Mouse (Mus musculus) heart, adult 11 months (tissue): ENCODE measurements around the gene Hes7.
A peak's percentile ranks its signal among the peaks of the same experiment; 100 is the strongest.

Source experiments
- DNase-seq: peaks from one replicate; pipeline ENCODE4 v3.0.0; 2022

Gene Hes7

DNA sequence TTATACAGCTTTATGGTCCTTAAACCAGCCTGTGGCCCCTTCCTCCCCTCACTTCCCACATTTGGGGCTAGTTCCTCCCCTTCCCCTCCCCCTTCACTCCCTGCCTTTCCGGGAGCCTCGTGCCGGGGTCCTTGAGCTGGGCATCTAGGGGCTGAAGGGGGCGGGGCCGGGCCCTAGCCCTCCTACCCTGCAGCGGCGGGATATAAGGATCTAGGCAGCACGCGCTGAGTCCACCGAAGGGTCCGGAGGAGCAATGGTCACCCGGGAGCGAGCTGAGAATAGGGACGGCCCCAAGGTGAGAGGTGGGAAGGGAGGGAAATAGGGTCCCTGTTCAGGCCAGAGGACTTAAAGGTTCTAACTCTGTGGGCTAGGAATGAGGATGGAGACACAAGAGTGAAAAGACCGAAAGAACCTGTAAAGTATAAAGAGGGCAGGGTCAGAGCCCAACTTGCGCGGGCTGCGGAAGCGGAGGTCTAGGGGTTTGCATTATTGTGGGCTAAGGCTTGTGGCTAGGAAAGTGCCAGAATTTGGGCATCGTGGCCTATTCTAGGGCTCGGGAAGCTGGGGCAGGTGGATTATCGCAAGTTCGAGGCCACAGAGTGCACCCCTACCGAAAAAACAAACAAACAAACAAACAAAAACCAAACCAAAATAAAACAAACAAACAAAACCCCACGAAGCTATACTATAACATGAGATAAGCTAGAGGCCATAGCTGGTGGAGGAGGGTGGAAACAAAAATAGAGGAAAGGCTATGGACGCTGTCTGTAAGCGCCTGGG lies at the start of gene Hes7:
Hes7 (plus strand) TSS at position 184 of the 780 bp plus-strand sequence.
- DNase-seq, result peak; percentile 97

DNA sequence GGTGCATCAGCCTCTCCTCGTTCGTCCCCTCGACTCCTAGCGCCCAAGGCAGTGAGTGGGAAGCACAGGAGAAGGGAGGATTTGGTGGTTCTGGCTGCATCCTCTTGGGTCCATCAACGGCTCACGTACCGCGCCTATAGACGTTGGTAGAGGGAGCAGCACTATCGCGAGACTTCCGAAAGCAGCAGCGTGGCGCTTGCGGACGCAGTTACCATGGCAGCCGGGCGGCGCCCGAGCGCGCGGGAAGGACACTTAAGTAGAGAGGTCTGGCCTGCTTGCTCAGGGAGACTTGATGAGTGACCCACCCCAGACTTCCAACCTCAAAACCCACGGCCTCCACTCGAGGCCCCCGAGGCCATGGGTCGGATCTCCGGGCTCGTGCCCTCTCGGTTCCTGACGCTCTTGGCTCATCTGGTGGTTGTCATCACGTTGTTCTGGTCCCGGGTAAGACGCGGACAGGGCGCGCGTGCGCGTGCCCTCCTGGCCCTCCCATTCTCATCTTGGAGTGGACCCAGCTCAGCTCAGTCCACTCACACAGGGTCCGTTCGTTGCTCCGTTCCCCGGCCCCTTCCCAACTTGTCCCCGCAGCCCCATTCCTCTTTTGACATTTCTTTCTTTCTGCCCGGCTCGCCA lies 49.5 kb upstream of the Hes7 start, which contains the start of gene Tmem107:
Tmem107 (plus strand) TSS at position 217 of the 633 bp plus-strand sequence.
- DNase-seq, result peak; percentile 99

DNA sequence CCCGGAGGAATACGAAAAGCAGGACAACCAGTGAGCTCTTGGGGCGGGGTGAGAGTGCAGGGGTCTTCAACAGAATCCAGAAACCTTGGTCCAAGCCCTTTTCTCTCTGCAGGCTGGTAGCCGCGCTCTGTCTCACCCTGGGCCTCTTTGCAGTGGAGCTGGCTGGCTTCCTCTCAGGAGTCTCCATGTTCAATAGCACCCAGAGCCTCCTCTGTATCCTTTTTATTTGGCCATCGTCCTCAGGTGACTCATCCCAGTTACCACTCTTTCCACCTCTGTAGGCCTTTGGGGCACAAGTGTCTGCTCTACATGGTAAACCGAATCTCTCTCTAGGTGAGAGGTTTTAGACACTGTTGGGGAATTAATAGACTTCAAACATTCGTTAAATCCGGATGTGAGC lies 48.9 kb upstream of the Hes7 start:
- DNase-seq, result no peak

DNA sequence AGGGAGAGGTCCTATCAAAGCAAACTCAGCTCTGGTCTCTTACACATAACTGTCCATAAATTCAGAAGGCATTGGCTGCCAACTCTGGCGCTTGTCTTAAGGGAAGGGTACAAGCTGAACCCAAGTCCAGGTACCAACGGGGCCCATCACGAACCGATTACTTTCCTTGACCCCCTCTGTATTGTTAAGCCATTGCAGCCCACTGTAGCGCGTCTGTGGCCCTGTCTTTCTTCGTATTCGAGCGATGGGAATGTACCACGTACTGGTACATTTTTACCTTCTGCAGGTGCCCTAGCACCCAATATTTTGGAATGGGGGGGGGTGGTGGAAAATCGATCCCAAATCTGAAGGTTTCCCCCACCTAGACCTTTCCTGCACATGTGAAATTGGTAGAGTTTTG lies 48.0 kb upstream of the Hes7 start:
- peak; percentile 92 for DNase-seq

DNA sequence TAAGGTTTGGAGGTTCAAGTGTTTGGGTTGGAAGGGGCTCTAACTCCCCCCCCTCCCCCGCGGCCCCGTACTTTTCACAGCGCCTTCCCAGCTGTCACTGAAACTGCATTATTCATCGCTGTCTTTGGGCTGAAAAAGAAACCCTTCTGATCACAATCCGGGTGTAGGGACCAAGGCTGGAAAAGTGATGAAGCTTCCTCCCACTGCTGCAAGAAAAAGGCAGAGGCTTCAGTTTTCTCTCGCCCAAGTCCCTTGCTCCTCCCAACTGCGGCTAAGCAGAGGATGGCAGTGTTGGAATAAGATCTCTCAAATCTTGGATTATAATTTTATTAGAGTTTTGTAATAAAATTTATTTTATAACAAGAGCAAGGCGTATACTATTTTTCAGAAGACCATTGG lies 47.5 kb upstream of the Hes7 start:
- peak; percentile 86 for DNase-seq

DNA sequence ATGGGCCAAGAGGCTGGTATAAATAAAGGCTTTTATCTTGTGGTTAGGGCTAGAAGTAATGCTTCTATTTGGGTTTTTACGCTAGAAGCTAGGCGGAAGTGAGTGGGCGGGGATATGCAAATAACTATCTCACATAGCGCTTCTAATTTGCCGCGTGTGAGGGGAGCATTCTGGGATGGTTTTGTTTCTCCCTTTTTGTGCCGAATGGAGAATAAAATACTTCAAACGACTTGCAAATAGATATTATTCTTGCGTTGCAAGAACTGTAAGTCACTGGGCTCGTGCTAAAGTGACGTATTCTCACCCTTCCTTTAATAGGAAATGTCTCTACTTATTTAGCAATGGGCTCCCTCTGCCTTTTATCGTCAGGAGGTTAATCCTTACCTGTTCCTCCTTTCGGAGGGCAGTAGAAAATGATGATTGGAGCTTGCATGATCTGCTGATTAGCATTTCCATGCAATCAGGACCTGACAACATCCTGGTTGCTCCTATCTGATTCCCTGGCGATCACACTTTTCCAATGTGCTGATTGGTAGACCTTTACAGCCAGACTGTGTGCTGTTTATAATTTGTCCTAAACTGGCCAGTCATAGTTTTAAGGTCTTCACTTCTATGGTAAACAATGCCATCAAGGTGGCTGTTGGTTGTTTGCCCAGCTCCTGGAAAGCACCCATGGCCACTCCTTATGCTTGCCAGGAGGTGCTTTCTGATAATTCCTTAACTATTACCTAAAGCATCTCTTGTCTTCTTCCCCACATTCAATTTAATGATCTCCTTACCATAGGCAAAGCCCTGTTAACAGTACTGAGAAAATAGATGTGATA lies 46.9 kb upstream of the Hes7 start:
- DNase-seq, result peak; percentile 98

DNA sequence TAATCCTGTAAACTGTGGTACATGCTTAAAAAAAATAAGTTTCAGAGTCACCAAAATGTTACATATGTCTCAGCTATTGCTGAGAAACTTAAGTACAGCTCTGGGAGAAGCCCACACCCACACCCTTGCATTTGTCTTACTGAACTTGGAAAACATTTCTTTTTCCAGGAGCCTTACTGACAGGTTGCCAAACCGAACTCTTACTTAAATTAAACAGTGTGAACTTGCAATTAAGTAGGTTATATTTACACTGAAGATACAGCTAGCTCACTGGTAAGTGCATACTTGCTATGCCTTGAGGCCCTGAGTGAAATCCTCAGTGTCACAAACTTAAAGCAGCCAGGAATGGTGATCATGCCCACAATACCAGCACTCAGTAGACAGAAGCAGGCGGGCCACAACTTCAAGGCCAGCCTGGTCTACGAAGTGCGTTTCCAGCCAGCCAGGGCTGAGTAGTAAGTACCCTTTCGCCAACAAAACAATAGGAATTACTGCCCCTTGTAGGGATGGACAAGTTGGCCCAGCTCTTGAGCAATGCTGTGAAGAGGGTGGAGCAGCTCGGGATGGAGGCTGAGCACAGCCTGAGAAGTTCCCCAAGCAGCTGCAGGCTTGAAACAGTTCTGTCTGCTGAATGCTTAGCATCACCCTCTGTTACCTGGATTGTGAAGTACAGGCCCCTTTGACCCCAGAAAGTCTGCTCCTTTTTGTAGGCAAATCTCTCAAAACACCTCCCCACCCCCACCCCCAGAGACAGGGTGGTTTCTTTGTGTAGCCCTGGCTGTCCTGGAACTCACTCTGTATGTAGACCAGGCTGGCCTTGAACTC lies 46.0 kb upstream of the Hes7 start:
- DNase-seq, result peak; percentile 91

DNA sequence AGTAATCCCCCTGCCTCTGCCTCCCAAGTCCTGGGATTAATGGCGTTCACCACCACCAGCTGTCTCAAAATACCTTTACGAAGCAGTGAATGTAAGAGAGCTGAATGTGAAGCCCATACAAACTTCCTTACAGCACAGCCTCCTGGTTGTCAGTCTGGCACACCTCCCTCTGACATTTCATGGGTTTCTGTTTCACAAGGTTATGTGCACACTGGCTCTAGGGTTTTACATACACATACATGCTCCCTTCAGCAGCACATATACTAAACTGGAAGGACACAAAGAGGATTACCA lies 45.5 kb upstream of the Hes7 start:
- no peak for DNase-seq

DNA sequence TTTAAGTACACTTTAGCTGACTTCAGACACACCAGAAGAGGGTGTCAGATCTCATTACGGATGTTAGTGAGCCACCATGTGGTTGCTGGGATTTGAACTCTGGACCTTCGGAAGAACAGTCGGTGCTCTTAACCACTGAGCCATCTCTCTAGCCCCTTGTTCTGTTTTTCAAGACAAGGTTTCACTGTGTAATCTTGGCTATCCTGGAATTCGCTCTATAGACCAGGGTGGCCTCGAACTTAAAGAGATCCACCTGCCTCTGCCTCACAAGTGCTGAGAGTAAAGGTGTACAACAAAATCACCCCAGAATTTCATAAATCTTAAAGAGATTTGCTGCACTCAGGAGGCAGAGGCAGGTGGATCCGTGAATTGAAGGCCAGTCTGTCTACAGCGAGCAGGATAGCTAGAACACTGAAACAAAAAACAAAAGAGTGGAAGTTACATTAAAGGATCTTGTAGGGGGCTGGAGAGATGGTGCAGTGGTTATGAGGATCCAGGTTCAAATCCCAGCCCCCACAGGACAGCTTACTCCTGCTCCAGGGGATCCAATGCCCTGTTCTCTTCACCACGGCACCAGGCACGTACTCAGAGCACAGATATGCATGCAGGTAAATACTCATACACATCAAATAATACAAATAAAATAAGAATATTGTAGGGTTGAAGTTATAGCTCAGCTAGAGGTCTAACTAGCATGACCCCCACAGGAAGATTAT lies 44.3 kb upstream of the Hes7 start:
- peak; percentile 86 for DNase-seq

DNA sequence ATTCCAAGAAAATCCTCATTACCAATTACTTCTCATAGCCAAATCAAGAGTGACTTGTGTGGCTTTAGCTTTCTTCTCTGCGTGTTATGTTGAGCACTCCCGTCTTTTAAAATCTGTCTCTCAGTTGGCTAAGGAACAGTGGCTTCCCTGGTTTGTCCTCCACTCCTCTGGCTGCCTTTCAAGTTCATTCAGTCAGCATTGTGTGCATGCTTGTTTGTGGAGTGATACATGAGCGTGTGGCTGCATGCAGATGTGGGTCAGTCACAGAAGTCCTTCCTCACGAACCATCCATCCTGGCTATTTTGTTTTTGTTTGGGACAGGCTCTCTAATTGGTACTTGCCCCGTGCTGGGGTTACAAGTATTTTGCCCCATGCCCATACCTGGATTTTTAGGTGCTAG lies 43.6 kb upstream of the Hes7 start:
- peak; percentile 85 for DNase-seq

DNA sequence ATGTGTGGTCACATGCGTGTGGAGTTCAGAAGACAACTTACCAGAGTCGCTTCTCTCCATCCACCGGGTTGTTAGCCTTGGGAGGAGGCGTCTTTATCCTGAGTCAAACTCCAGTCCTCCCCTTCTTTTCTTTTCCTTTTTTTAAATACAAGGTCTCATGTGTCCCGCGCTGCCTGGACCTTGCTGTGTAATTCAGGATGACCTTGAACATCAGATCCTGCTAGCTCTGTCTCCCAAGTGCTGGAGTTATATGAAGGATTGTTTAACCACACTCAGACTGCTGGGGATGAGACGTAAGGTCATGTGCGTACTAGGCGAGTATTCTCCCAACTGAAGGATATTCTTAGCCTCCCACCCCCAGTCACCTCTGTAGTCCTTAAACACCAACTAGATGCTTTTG lies 42.9 kb upstream of the Hes7 start:
- DNase-seq, result no peak

DNA sequence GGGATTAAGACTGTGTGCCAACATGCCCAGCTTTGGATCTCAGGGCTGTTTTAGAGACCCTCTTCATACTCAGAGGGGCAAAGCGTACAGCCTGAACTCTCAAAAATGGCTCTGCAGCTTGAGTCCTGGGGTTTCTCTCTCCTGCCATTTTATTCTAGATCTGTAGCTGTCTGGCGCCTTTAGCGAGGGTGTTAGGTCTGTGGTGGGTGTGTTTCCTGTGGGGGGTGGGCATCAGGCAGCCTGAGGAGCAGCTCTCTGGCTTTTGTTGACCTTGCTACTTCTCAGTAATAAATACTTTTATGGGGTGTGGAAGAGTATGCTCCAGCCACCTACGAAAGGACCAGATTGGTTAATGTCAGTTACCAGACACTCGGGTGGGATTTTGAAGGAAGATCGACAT lies 42.2 kb upstream of the Hes7 start:
- DNase-seq, result peak; percentile 84

DNA sequence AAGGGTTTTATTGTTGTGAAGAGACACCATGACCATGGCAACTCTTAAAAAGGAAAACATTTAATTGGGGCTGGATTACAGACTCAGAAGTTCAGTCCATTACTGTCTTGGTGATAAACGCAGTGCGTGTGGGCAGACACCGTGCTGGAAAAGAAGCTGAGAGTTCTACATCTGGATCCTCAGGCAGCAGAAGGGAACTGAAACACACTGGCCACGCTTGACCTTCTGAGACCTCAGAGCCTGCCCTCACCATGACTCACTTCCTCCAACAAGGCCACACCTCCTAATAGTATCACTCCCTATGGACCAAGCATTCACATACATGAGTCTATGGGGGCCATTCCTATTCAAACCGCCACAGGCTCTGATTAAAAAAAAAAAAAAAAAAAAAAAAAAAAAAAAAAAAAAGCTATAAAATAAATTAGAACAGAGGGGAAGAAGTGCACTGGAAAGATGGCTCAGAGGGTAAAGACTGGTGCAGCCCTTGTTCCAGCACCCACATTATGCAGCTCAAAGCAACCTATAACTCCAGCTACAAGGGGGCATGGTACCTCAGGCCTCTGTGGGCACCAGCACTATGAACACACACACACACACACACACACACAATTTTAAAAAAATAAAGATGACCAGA lies 41.3 kb upstream of the Hes7 start:
- DNase-seq, result peak; percentile 97

DNA sequence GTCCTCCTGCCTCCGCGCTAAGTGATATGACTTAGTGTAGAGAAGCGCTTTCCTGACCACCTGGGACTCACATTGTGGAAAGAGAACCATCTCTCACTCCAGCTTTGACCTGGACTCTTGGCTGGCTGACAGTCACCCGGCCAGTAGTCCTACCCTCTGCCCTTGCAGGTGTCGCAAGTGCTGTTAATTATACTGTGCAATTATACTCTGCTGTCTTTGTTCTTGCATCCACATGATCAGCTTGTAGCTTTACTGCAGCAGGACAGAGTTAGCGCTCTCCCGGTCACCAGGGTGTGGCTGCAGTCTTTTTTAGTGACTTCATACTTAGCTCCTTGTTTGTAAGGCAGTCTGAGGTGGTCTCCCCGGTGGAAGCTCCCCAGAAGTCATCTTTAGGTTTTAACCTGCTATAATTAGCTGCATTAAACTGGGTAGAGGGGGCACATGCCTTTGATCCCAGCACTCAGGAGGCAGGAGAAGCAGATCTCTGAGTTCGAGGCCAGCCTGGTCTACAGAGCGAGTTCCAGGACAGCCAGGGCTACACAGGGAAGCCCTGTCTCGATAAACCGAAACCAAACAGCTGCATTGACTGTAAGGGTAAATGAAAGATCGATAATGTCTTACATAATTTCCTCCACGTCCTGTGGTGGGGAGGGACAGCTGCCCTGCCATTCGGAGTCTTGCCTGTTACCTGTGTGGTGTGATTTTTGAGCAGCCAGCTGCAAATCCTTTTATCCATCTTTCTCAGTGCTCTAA lies 39.9 kb upstream of the Hes7 start:
- peak; percentile 83 for DNase-seq

DNA sequence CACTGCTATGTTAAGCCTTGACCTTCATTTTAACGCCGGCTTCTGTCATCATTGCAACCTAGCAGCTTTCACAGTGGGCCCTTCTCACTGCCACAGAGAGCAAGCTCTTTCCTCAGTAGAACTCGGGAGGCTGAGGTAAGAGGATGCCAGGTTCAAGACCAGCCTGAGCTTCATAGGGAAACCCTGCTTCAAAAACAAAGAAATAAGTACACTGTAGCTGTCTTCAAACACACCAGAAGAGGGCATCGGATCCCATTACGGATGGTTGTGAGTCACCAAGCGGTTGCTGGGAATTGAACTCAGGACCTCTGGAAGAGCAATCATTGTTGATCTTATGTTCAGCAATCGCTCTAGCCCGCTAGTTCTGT lies 39.4 kb upstream of the Hes7 start:
- no peak for DNase-seq

DNA sequence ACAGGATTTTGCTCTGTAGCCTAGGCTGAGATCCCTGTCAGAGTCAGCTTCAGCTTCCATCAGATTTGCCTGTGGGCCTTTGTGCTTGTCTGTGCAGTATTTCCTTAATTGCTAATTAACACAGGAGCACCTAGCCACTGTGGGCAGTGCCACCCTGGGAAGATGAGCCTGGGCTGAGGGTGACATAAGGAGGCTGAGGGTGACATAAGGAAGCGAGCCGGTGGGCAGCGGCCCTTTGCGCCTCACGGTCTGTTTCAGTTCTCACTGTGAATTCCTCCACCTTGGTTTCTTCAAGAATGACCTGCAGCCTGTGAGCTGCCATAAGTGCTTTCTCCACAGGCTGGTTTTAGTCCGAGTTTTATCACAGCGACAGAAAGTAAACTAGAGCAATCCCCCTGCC lies 38.6 kb upstream of the Hes7 start:
- DNase-seq, result peak; percentile 83

DNA sequence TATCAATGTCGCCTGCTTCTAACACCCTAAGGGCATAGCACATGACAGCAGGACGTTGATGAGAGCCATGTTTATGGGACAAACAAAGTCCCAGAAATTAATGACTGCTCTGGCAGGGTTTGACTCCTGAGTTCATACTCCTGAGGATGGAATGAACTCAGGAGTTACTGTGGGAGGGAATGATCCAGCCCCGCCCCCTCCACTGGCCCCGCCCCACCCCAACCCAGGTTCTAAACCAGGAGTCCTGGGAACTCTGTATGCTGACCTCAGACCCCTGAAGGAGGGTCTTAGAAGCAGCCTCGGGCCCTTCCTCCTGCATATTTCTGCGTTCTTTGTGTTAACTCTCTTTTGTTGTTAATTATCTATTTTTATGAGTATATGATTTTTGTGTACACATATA lies 34.6 kb upstream of the Hes7 start:
- DNase-seq, result no peak

DNA sequence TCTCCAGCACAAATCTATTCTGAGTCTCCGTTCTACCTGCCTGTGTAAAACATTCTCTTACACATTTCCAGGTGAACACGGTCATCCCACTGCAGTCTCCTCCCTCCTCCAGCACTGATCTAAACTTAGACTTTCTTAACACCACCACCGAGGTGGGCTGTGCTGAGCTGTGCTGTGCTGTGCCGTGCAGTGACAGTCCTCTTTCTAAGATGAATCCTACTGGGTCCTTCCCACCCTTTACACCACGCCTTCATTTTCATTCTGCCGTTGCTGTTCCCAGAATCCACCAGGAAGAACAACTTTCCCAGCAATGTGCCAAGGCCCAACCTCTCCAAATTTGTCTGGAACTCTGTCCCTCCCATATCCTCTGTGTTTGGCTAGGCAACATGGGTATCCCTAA lies 33.8 kb upstream of the Hes7 start:
- peak; percentile 90 for DNase-seq

DNA sequence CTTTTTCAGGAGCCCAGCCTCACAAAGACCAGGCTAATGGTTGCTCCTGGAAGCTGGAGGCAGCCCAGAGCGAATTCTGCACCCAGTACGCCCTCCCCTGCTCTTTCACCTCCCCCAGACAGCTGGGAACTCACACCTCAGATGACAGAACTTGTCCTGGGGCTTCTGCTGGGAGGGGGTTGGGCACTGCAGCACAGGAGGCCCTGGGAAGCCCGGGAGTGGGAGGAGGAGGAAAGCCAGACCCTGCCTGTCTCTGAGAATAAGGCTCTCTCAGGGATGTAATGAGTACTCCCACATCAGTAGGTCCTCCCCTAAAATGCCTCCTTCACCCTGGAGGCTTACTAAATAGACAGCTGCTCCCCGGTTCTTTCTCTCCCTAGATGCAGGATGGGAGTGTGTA lies 33.1 kb upstream of the Hes7 start:
- peak; percentile 96 for DNase-seq

DNA sequence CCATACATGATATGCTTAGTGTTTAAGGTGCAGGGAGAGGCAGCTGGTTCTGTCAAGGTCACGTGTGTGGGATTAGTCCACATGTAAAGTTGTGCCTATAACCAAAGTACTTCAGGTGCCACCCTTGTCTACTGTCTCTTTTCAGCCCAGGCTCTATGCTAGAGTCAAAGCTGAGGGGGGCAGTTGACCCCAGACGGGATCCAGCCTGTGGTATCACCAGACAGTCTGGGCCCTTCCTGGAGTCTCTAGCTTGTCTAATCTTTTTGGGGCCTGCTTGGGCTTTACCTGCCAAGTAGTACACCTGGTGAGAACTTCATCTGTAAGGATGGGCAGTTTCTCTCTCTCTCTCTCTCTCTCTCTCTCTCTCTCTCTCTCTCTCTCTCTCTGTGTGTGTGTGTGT lies 32.6 kb upstream of the Hes7 start:
- peak; percentile 89 for DNase-seq
